In genomic region chr9:47320345-47320744, GRCm38 (mm10) we compare ENCODE assay signal across 22 mouse cellular contexts.
DNase-seq lines count a peak whose midpoint lies in the region; ATAC-seq and TF ChIP-seq lines count a peak whose summit lies in the region.
"Had no signal": no experiment of that assay in that cellular context is flagged by ENCODE, and none has a peak within 500 bp of the region (broad histone marks: within the 10 kb centered on the region; RNA-seq: fewer than 3 reads in every experiment).

No protein-coding gene starts in this region.

- no peaks in the 10 kb centered on the region for H3K36me3 ChIP-seq in liver, adult 2 months (ENCODE audit: control insufficient read depth, insufficient read depth, low read length)
- H3K36me3 ChIP-seq in liver, embryonic 12.5 days: no peaks in the 10 kb centered on the region
- H3K36me3 ChIP-seq in liver, embryonic 16.5 days (ENCODE audit: control insufficient read depth, insufficient read depth): no peaks in the 10 kb centered on the region
- no peaks in the 10 kb centered on the region for H3K36me3 ChIP-seq in liver, postnatal 0 days (replicated peaks; ENCODE audit: insufficient read depth, low read length)
- no peaks in the 10 kb centered on the region for H3K36me3 ChIP-seq in intestine, embryonic 16.5 days (ENCODE audit: control insufficient read depth, insufficient read depth, low read length)
- H3K36me3 ChIP-seq: embryonic facial prominence, embryonic 13.5 days; embryonic facial prominence, embryonic 15.5 days; forebrain, embryonic 10.5 days; forebrain, embryonic 12.5 days had no signal

- 0 out of 2 replicates have a peak overlapping the region, but pooled peaks have one; percentile 29 for H3K9ac ChIP-seq in liver, adult 2 months (ENCODE audit: low read depth, low read length)
- no peak overlapping the region for H3K9ac ChIP-seq in liver, embryonic 12.5 days
- no peak overlapping the region for H3K9ac ChIP-seq in liver, embryonic 16.5 days (ENCODE audit: low read depth, low read length)
- H3K9ac ChIP-seq in liver, postnatal 0 days (replicated peaks): no peak overlapping the region
- H3K9ac ChIP-seq in intestine, embryonic 16.5 days (ENCODE audit: low read depth, low read length): no peak overlapping the region
- H3K9ac ChIP-seq: embryonic facial prominence, embryonic 13.5 days; embryonic facial prominence, embryonic 15.5 days; forebrain, embryonic 12.5 days had no signal

- WGBS in liver, adult 2 months: 36% methylated on average over 1 of the region's 1 CpGs
- WGBS in liver, embryonic 12.5 days (ENCODE audit: insufficient replicate concordance): 58% methylated on average over 1 of the region's 1 CpGs
- WGBS in liver, embryonic 16.5 days (ENCODE audit: insufficient replicate concordance): 61% methylated on average over 1 of the region's 1 CpGs
- WGBS in liver, postnatal 0 days (ENCODE audit: insufficient replicate concordance): 48% methylated on average over 1 of the region's 1 CpGs
- 85% methylated on average over 1 of the region's 1 CpGs for WGBS in intestine, embryonic 16.5 days

- H3K4me1 ChIP-seq in liver, adult 2 months (ENCODE audit: control insufficient read depth, insufficient read depth, low read length): peaks cover 24% of the 10 kb centered on the region
- H3K4me1 ChIP-seq in liver, embryonic 12.5 days: no peaks in the 10 kb centered on the region
- H3K4me1 ChIP-seq in liver, embryonic 16.5 days (ENCODE audit: control insufficient read depth, low read depth, low read length): no peaks in the 10 kb centered on the region
- H3K4me1 ChIP-seq in liver, postnatal 0 days (ENCODE audit: insufficient read depth): peaks cover 5% of the 10 kb centered on the region; the same call in 1 of the 2 replicates
- 0 out of 2 replicates have a peak, but pooled peaks cover 2% of the 10 kb centered on the region for H3K4me1 ChIP-seq in intestine, embryonic 16.5 days (ENCODE audit: control insufficient read depth, insufficient read depth, low read length)
- H3K4me1 ChIP-seq: forebrain, embryonic 12.5 days had no signal

- TF ChIP-seq CTCF in liver, adult 2 months (IDR thresholded peaks at IDR 0.05; ENCODE audit: low read depth, low read length): no peak
- no peak for TF ChIP-seq CTCF in liver, postnatal 0 days (IDR thresholded peaks at IDR 0.05; ENCODE audit: low read depth)

- H3K4me3 ChIP-seq in liver, adult 2 months (ENCODE audit: insufficient read depth, low read depth, low read length): no peak overlapping the region
- no peak overlapping the region for H3K4me3 ChIP-seq in liver, embryonic 12.5 days
- H3K4me3 ChIP-seq in liver, embryonic 16.5 days (ENCODE audit: low read depth, low read length): no peak overlapping the region
- no peak overlapping the region for H3K4me3 ChIP-seq in liver, postnatal 0 days (ENCODE audit: low read depth, low read length)
- H3K4me3 ChIP-seq in intestine, embryonic 16.5 days (ENCODE audit: low read length): no peak overlapping the region
- H3K4me3 ChIP-seq: embryonic facial prominence, embryonic 13.5 days; embryonic facial prominence, embryonic 15.5 days; erythroblast, embryonic 14.5 days; forebrain, embryonic 10.5 days; forebrain, embryonic 12.5 days had no signal

- H3K27me3 ChIP-seq in liver, adult 2 months (ENCODE audit: control insufficient read depth, insufficient read depth, low read length): no peaks in the 10 kb centered on the region
- no peaks in the 10 kb centered on the region for H3K27me3 ChIP-seq in liver, embryonic 12.5 days (replicated peaks)
- no peaks in the 10 kb centered on the region for H3K27me3 ChIP-seq in liver, embryonic 16.5 days (ENCODE audit: control insufficient read depth, insufficient read depth, low read depth, low read length)
- no peaks in the 10 kb centered on the region for H3K27me3 ChIP-seq in liver, postnatal 0 days (ENCODE audit: insufficient read depth, low read length)
- H3K27me3 ChIP-seq in intestine, embryonic 16.5 days (replicated peaks; ENCODE audit: control insufficient read depth, insufficient read depth, low read length): no peaks in the 10 kb centered on the region
- H3K27me3 ChIP-seq: embryonic facial prominence, embryonic 13.5 days; embryonic facial prominence, embryonic 15.5 days had no signal

- H3K9me3 ChIP-seq in liver, embryonic 12.5 days (replicated peaks): no peaks in the 10 kb centered on the region
- H3K9me3 ChIP-seq in liver, embryonic 16.5 days (replicated peaks; ENCODE audit: control insufficient read depth, low read length): no peaks in the 10 kb centered on the region
- H3K9me3 ChIP-seq in liver, postnatal 0 days (ENCODE audit: low read length): no peaks in the 10 kb centered on the region
- H3K9me3 ChIP-seq in intestine, embryonic 16.5 days (ENCODE audit: control insufficient read depth, low read length): no peaks in the 10 kb centered on the region
- H3K9me3 ChIP-seq: embryonic facial prominence, embryonic 13.5 days; embryonic facial prominence, embryonic 15.5 days; forebrain, embryonic 10.5 days; forebrain, embryonic 12.5 days had no signal

- H3K4me2 ChIP-seq in liver, embryonic 12.5 days: no peak overlapping the region
- no peak overlapping the region for H3K4me2 ChIP-seq in liver, embryonic 16.5 days (ENCODE audit: low read depth, low read length)
- H3K4me2 ChIP-seq in liver, postnatal 0 days (ENCODE audit: low read depth, low read length): no peak overlapping the region
- H3K4me2 ChIP-seq in intestine, embryonic 16.5 days (ENCODE audit: low read depth, low read length): no peak overlapping the region
- H3K4me2 ChIP-seq: embryonic facial prominence, embryonic 13.5 days; embryonic facial prominence, embryonic 15.5 days; forebrain, embryonic 12.5 days had no signal

- no peak for TF ChIP-seq EP300 in liver, postnatal 0 days (IDR thresholded peaks at IDR 0.05; ENCODE audit: low read depth)

- no peak for ATAC-seq in liver, embryonic 12.5 days
- ATAC-seq in liver, embryonic 16.5 days (ENCODE audit: low read depth): 0 out of 2 replicates have a peak, but pooled peaks have one; percentile 35
- peak; percentile 60 for ATAC-seq in liver, postnatal 0 days
- no peak for ATAC-seq in intestine, embryonic 16.5 days
- ATAC-seq: forebrain, embryonic 14.5 days had no signal

- TF ChIP-seq POLR2A in liver, adult 2 months (IDR thresholded peaks at IDR 0.05; ENCODE audit: extremely low read depth, insufficient read depth, low read length): no peak

- DNase-seq in liver, adult 2 months (ENCODE audit: extremely low read depth, low read depth, low spot score): peak; percentile 92
- no peak for DNase-seq in liver
- no peak for DNase-seq in liver, postnatal 0 days
- DNase-seq: adrenal gland, adult 2 months; adrenal gland, postnatal 10 days; adrenal gland, postnatal 25 days; cerebellum, adult 11 months; cerebellum, adult 18-20 months; cerebellum, adult 8-10 months; cerebellum, adult 9-11 months; cerebellum, postnatal 14 days; cerebellum, postnatal 36 days; embryo, embryonic 11 days had no signal

- H3K79me2 ChIP-seq in liver, adult 2 months (ENCODE audit: control insufficient read depth, insufficient read depth, low read length): no peaks in the 10 kb centered on the region

- H3K27ac ChIP-seq in liver, adult 2 months (replicated peaks; ENCODE audit: insufficient read depth, low read depth, low read length): peak overlapping the region; percentile 97
- H3K27ac ChIP-seq in liver, embryonic 12.5 days: no peak overlapping the region
- H3K27ac ChIP-seq in liver, embryonic 16.5 days (ENCODE audit: low read length): no peak overlapping the region
- peak overlapping the region; percentile 89 for H3K27ac ChIP-seq in liver, postnatal 0 days (ENCODE audit: low read depth)
- H3K27ac ChIP-seq in intestine, embryonic 16.5 days (ENCODE audit: low read length): no peak overlapping the region
- H3K27ac ChIP-seq: embryonic facial prominence, embryonic 13.5 days; embryonic facial prominence, embryonic 15.5 days; forebrain, embryonic 10.5 days; forebrain, embryonic 12.5 days had no signal

Comparison
In these comparisons a context has a peak if more than half of its experiments do, and no peak if none do; other contexts are left out.
1. H3K27ac ChIP-seq: peak in liver, adult 2 months (single experiment) and liver, postnatal 0 days (single experiment); none in liver, embryonic 12.5 days (single experiment), liver, embryonic 16.5 days (single experiment) and intestine, embryonic 16.5 days (single experiment).
2. ATAC-seq: peak in liver, embryonic 16.5 days (single experiment) and liver, postnatal 0 days (single experiment); none in liver, embryonic 12.5 days (single experiment) and intestine, embryonic 16.5 days (single experiment).